Mouse (Mus musculus) liver, embryonic 14.5 days (tissue): ENCODE measurements around the gene Syne3. TPM values are rescaled to one million over a fixed set of nuclear protein-coding genes. Genes with fewer than 3 reads are reported as not detected.

ENCODE experiments used
- ATAC-seq: fragments of 200-750 bp; cut with Nextera tagmentation; 2 replicates; pipeline ENCODE4 v1.8.0; 2017; ENCODE audit warnings: moderate number of reproducible peaks, mild to moderate bottlenecking, moderate library complexity; ENCODE audit not compliant: insufficient read depth
- DNase-seq, 3 experiments: peaks; one replicate each; pipeline ENCODE4 v3.0.0-alpha.2; 2012 to 2013; ENCODE audit warnings: low read depth in 3 of 3, low spot score in 3 of 3
- H3K27ac ChIP-seq: fragments of 300-500 bp; sonication (generic); 2 replicates; pipeline ENCODE4 v1.5.1; 2014; ENCODE audit warnings: moderate library complexity, mild to moderate bottlenecking, control low read depth, inconsistent platforms
- H3K27me3 ChIP-seq: fragments of 300-500 bp; sonication (generic); 2 replicates; pipeline ENCODE4 v1.6.1; 2014; ENCODE audit warnings: mild to moderate bottlenecking, low read length, moderate library complexity; ENCODE audit not compliant: control insufficient read depth, insufficient read depth
- H3K36me3 ChIP-seq: fragments of 300-500 bp; sonication (generic); replicated peaks from 2 replicates; pipeline ENCODE4 v1.6.1; 2014; ENCODE audit warnings: low read depth; ENCODE audit not compliant: control insufficient read depth, insufficient read depth
- H3K4me1 ChIP-seq, 2 experiments: fragments of 200-500 bp in 1 of 2; fragments of 300-500 bp in 1 of 2; sonication (generic) in 1 of 2; replicated peaks; 2 replicates each; pipeline ENCODE4 v1.6.1; 2012 to 2014; ENCODE audit warnings: antibody characterized with exemption in 1 of 2, inconsistent platforms in 1 of 2, low read length in 1 of 2; ENCODE audit not compliant: control insufficient read depth in 2 of 2, insufficient read depth in 2 of 2
- H3K4me2 ChIP-seq: fragments of 300-500 bp; sonication (generic); 2 replicates; pipeline ENCODE4 v1.6.1; 2014; ENCODE audit warnings: low read depth, mild to moderate bottlenecking, control low read depth, moderate library complexity
- H3K4me3 ChIP-seq, 2 experiments: fragments of 200-500 bp in 1 of 2; fragments of 300-500 bp in 1 of 2; sonication (generic) in 1 of 2; 2 replicates each; pipeline ENCODE4 v1.5.1; 2012 to 2014; ENCODE audit warnings: low read depth in 2 of 2, low read length in 2 of 2, mild to moderate bottlenecking in 2 of 2, control low read depth in 1 of 2, inconsistent platforms in 1 of 2, moderate library complexity in 1 of 2; ENCODE audit not compliant: insufficient read depth in 1 of 2
- H3K9ac ChIP-seq: fragments of 300-500 bp; sonication (generic); replicated peaks from 2 replicates; pipeline ENCODE4 v1.6.1; 2014; ENCODE audit warnings: mild to moderate bottlenecking, control low read depth, moderate library complexity
- H3K9me3 ChIP-seq: fragments of 300-500 bp; sonication (generic); 2 replicates; pipeline ENCODE4 v1.6.1; 2016; ENCODE audit warnings: low read length, mixed read lengths; ENCODE audit not compliant: control insufficient read depth
- CTCF ChIP-seq: IDR thresholded peaks from 2 replicates; pipeline ENCODE4 v1.5.1; 2016; ENCODE audit warnings: antibody characterized with exemption, low read depth, control low read depth
- EP300 ChIP-seq: IDR thresholded peaks from 2 replicates; pipeline ENCODE4 v1.6.1; 2016; ENCODE audit warnings: antibody characterized with exemption, low read depth
- WGBS: fragments of 180-500 bp; shearing (Covaris S2); extraction: QIAGEN DNeasy Blood & Tissue Kit; methylation state at CpG from one replicate; pipeline ENCODE4 v1.1.7; 2014; ENCODE audit not compliant: insufficient replicate concordance; 5-methylcytosine and 5-hydroxymethylcytosine counted together
- microRNA-seq: library from miRNA; unstranded; fragments of <30 nt; microRNA quantifications from one replicate; pipeline ENCODE4, GENCODE M21; 2016
- polyA plus RNA-seq, 2 experiments: library from polyadenylated mRNA; depleted of rRNA in 1 of 2; stranded (reverse) in 1 of 2; unstranded in 1 of 2; fragments of >200 nt; fragmentation: Nextera tagmentation in 1 of 2; extraction: Ambion mirVana in 1 of 2; gene quantifications; 2 replicates each; pipeline versions ENCODE4 v1.2.1 to v1.2.3; 2012 to 2014

The Syne3 gene
- polyA plus RNA-seq, 2 experiments = 1.6 to 2.2 TPM

- WGBS = 50% methylated on average over 4 of the region's 4 CpGs
- Histone ChIP-seq H3K9me3 (no peaks in the 10 kb centered on the region), H3K27ac (no peak overlapping the region), H3K9ac (no peak overlapping the region), H3K4me1 (no peaks in the 10 kb centered on the region), H3K4me3 (no peak overlapping the region), H3K36me3 (no peaks in the 10 kb centered on the region), H3K27me3 (no peaks in the 10 kb centered on the region), H3K4me2 (no peak overlapping the region)
- ATAC-seq = no peak
- TF ChIP-seq CTCF (no peak), EP300 (no peak)
- no peak for DNase-seq
Observed at GRCm38 (mm10) chr12:104881518-104882060, 128.0 kb downstream of the Syne3 start.

- Histone ChIP-seq H3K4me1 (no peaks in the 10 kb centered on the region), H3K36me3 (no peaks in the 10 kb centered on the region), H3K9ac (no peak overlapping the region), H3K27ac (no peak overlapping the region), H3K4me3 (no peak overlapping the region), H3K9me3 (no peaks in the 10 kb centered on the region), H3K4me2 (no peak overlapping the region), H3K27me3 (no peaks in the 10 kb centered on the region)
- no peak for ATAC-seq
- WGBS = 80% methylated on average over 12 of the region's 12 CpGs
- DNase-seq = no peak
- TF ChIP-seq EP300 (no peak), CTCF (no peak)
Observed at GRCm38 (mm10) chr12:104880367-104880766, 129.2 kb downstream of the Syne3 start.

Small RNAs within 50 kb of the gene (microRNA-seq; reads per million reads assigned to microRNA genes)
- gene Mir3069 = 3.0 reads per million

Other genes with a start within 250 kb of the Syne3 start
- gene Clmn, start 144.7 kb downstream of the Syne3 start, polyA plus RNA-seq (2012; rRNA removed) = 0.27 and 0.33 TPM in 2 replicates
- gene Clmn, start 144.7 kb downstream of the Syne3 start, polyA plus RNA-seq (2014; fragmentation: Nextera tagmentation; extraction: Ambion mirVana) = 0.32 and 0.39 TPM in 2 replicates
- gene Glrx5, start 22.9 kb upstream of the Syne3 start, polyA plus RNA-seq (2012; rRNA removed) = 93.7 and 238 TPM in 2 replicates
- 622 and 681 TPM in 2 replicates for gene Glrx5, start 22.9 kb upstream of the Syne3 start, polyA plus RNA-seq (2014; fragmentation: Nextera tagmentation; extraction: Ambion mirVana)
- 0.07 and 0.12 TPM in 2 replicates for gene Tcl1b2, start 136.2 kb upstream of the Syne3 start, polyA plus RNA-seq (2012; rRNA removed)
- gene Tcl1b2, start 136.2 kb upstream of the Syne3 start, polyA plus RNA-seq (2014; fragmentation: Nextera tagmentation; extraction: Ambion mirVana) = not detected in 2 replicates
- not detected in 2 replicates for gene Tcl1b1, start 149.9 kb upstream of the Syne3 start, polyA plus RNA-seq (2012; rRNA removed)
- gene Tcl1b1, start 149.9 kb upstream of the Syne3 start, polyA plus RNA-seq (2014; fragmentation: Nextera tagmentation; extraction: Ambion mirVana) = not detected in 2 replicates
- not detected in 2 replicates for gene Tcl1b5, start 166.5 kb upstream of the Syne3 start, polyA plus RNA-seq (2012; rRNA removed)
- not detected in 2 replicates for gene Tcl1b5, start 166.5 kb upstream of the Syne3 start, polyA plus RNA-seq (2014; fragmentation: Nextera tagmentation; extraction: Ambion mirVana)
- not detected in 2 replicates for gene Tcl1b3, start 181.2 kb upstream of the Syne3 start, polyA plus RNA-seq (2012; rRNA removed)
- gene Tcl1b3, start 181.2 kb upstream of the Syne3 start, polyA plus RNA-seq (2014; fragmentation: Nextera tagmentation; extraction: Ambion mirVana) = not detected in 2 replicates
- gene Tcl1b4, start 192.1 kb upstream of the Syne3 start, polyA plus RNA-seq (2012; rRNA removed) = not detected in 2 replicates
- not detected in 2 replicates for gene Tcl1b4, start 192.1 kb upstream of the Syne3 start, polyA plus RNA-seq (2014; fragmentation: Nextera tagmentation; extraction: Ambion mirVana)
- gene Tcl1, start 213.0 kb upstream of the Syne3 start, polyA plus RNA-seq (2012; rRNA removed) = not detected in 2 replicates
- gene Tcl1, start 213.0 kb upstream of the Syne3 start, polyA plus RNA-seq (2014; fragmentation: Nextera tagmentation; extraction: Ambion mirVana) = not detected in 2 replicates